Mouse (Mus musculus) CH12.LX (cell line): ENCODE measurements around the gene Scrn2. TPM values are rescaled to one million over a fixed set of nuclear protein-coding genes. Genes with fewer than 3 reads are reported as not detected.

Experiments
- DNase-seq: peaks from one replicate; pipeline ENCODE4 v3.0.0-alpha.2; 2013; ENCODE audit errors: extremely low read depth
- H3K27ac ChIP-seq: 2 replicates; pipeline ENCODE4 v1.5.1; 2012; ENCODE audit warnings: low read depth, mild to moderate bottlenecking, control low read depth, moderate library complexity; ENCODE audit not compliant: insufficient read depth
- H3K27me3 ChIP-seq: replicated peaks from 2 replicates; pipeline ENCODE3; 2012; ENCODE audit warnings: inconsistent platforms
- H3K36me3 ChIP-seq, 2 experiments: replicated peaks in 1 of 2; 2 replicates each; pipeline versions ENCODE3 to v1.6.1; 2012; ENCODE audit warnings: inconsistent platforms in 1 of 2, low read length in 1 of 2, mild to moderate bottlenecking in 1 of 2, mixed read lengths in 1 of 2, moderate library complexity in 1 of 2; ENCODE audit not compliant: control insufficient read depth in 1 of 2, insufficient read depth in 1 of 2
- H3K4me1 ChIP-seq, 2 experiments: 2 replicates each; pipeline ENCODE4 v1.6.1; 2012; ENCODE audit warnings: inconsistent platforms in 1 of 2, moderate library complexity in 1 of 2; ENCODE audit not compliant: insufficient read depth in 2 of 2, control insufficient read depth in 1 of 2
- H3K4me2 ChIP-seq: 2 replicates; pipeline ENCODE4 v1.6.1; 2012; ENCODE audit warnings: low read depth, mild to moderate bottlenecking, control low read depth; ENCODE audit not compliant: poor library complexity, insufficient read depth, severe bottlenecking
- H3K4me3 ChIP-seq, 3 experiments: fragments of 150-350 bp in 1 of 3; sonication (generic) in 1 of 3; replicated peaks in 1 of 3; 2 replicates each; pipeline versions ENCODE3 to v1.5.1; 2011 to 2012; ENCODE audit warnings: low read depth in 2 of 3, low read length in 2 of 3, mild to moderate bottlenecking in 2 of 3, moderate library complexity in 2 of 3, control low read depth in 1 of 3, improper control_type of control experiment in 1 of 3, inconsistent platforms in 1 of 3, mixed read lengths in 1 of 3; ENCODE audit not compliant: poor library complexity in 1 of 3
- H3K79me2 ChIP-seq: replicated peaks from 2 replicates; pipeline ENCODE4 v1.6.1; 2012; ENCODE audit warnings: mild to moderate bottlenecking, moderate library complexity; ENCODE audit not compliant: control insufficient read depth, poor library complexity, insufficient read depth, severe bottlenecking; ENCODE audit errors: extremely low read depth
- H3K9ac ChIP-seq: 2 replicates; pipeline ENCODE4 v1.6.1; 2012; ENCODE audit warnings: low read depth, mild to moderate bottlenecking, control low read depth, moderate library complexity; ENCODE audit not compliant: insufficient read depth
- H3K9me3 ChIP-seq: replicated peaks from 2 replicates; pipeline ENCODE3; 2012; ENCODE audit warnings: low read length, inconsistent platforms, mixed read lengths
- BHLHE40 ChIP-seq: IDR thresholded peaks from 2 replicates; pipeline ENCODE4 v1.6.1; 2011; ENCODE audit warnings: mild to moderate bottlenecking, low read depth, low read length, improper control_type of control experiment
- CHD1 ChIP-seq: IDR thresholded peaks from 2 replicates; pipeline ENCODE4 v1.6.1; 2012; ENCODE audit warnings: low read depth, low read length, improper control_type of control experiment, inconsistent platforms
- CTCF ChIP-seq, 2 experiments: IDR thresholded peaks in 1 of 2; conservative IDR thresholded peaks in 1 of 2; 2 replicates each; pipeline ENCODE4 v1.5.1; 2011 to 2012; ENCODE audit warnings: low read depth in 2 of 2, low read length in 2 of 2, improper control_type of control experiment in 1 of 2, inconsistent platforms in 1 of 2, mild to moderate bottlenecking in 1 of 2, moderate library complexity in 1 of 2
- E2F4 ChIP-seq: IDR thresholded peaks from 2 replicates; pipeline ENCODE4 v1.6.1; 2011; ENCODE audit warnings: low read depth, low read length, improper control_type of control experiment; ENCODE audit not compliant: insufficient replicate concordance
- ELF1 ChIP-seq: IDR thresholded peaks from 2 replicates; pipeline ENCODE4 v1.6.1; 2014; ENCODE audit warnings: low read depth, mild to moderate bottlenecking, inconsistent platforms, low read length, improper control_type of control experiment
- ETS1 ChIP-seq: conservative IDR thresholded peaks from 2 replicates; pipeline ENCODE4 v1.6.1; 2012; ENCODE audit warnings: low read depth, mild to moderate bottlenecking, inconsistent platforms, low read length, improper control_type of control experiment, moderate library complexity
- HCFC1 ChIP-seq: IDR thresholded peaks from 2 replicates; pipeline ENCODE4 v1.6.1; 2012; ENCODE audit warnings: low read depth, mild to moderate bottlenecking, inconsistent platforms, low read length, improper control_type of control experiment
- IRF4 ChIP-seq: IDR thresholded peaks from 2 replicates; pipeline ENCODE4 v1.6.1; 2014; ENCODE audit warnings: low read depth, mild to moderate bottlenecking, inconsistent platforms, low read length, improper control_type of control experiment
- JUN ChIP-seq: IDR thresholded peaks from 2 replicates; pipeline ENCODE4 v1.6.1; 2011; ENCODE audit warnings: low read depth, mild to moderate bottlenecking, low read length, improper control_type of control experiment, moderate library complexity; ENCODE audit not compliant: insufficient read depth
- KAT2A ChIP-seq: IDR thresholded peaks from 2 replicates; pipeline ENCODE4 v1.6.1; 2012; ENCODE audit warnings: low read length, improper control_type of control experiment, inconsistent platforms; ENCODE audit not compliant: insufficient replicate concordance
- MAFK ChIP-seq: IDR thresholded peaks from 2 replicates; pipeline ENCODE4 v1.6.1; 2011; ENCODE audit warnings: low read length, improper control_type of control experiment; ENCODE audit not compliant: insufficient replicate concordance
- MAZ ChIP-seq: IDR thresholded peaks from 2 replicates; pipeline ENCODE4 v1.6.1; 2012; ENCODE audit warnings: low read depth, mild to moderate bottlenecking, inconsistent platforms, low read length, improper control_type of control experiment, moderate library complexity
- MEF2A ChIP-seq: IDR thresholded peaks from 2 replicates; pipeline ENCODE4 v1.6.1; 2014; ENCODE audit warnings: low read depth, mild to moderate bottlenecking, inconsistent platforms, low read length, improper control_type of control experiment, borderline replicate concordance
- MYC ChIP-seq: IDR thresholded peaks from 2 replicates; pipeline ENCODE4 v1.6.1; 2011; ENCODE audit warnings: low read depth, mild to moderate bottlenecking, improper control_type of control experiment, low read length
- NELFE ChIP-seq: IDR thresholded peaks from 2 replicates; pipeline ENCODE4 v1.6.1; 2011; ENCODE audit warnings: low read depth, low read length, improper control_type of control experiment
- POLR2A ChIP-seq: IDR thresholded peaks from 2 replicates; pipeline ENCODE4 v1.6.1; 2011; ENCODE audit warnings: low read depth, mild to moderate bottlenecking, improper control_type of control experiment, low read length
- POLR2AphosphoS2 ChIP-seq: IDR thresholded peaks from 2 replicates; pipeline ENCODE4 v1.6.1; 2011; ENCODE audit warnings: low read depth, low read length, improper control_type of control experiment
- RAD21 ChIP-seq: IDR thresholded peaks from 2 replicates; pipeline ENCODE4 v1.6.1; 2011; ENCODE audit warnings: low read depth, mild to moderate bottlenecking, low read length, improper control_type of control experiment, moderate library complexity
- RCOR1 ChIP-seq: conservative IDR thresholded peaks from 2 replicates; pipeline ENCODE4 v1.6.1; 2012; ENCODE audit warnings: low read depth, mild to moderate bottlenecking, inconsistent platforms, low read length, improper control_type of control experiment
- SMC3 ChIP-seq: IDR thresholded peaks from 2 replicates; pipeline ENCODE4 v1.6.1; 2011; ENCODE audit warnings: low read depth, low read length, improper control_type of control experiment
- TBP ChIP-seq: conservative IDR thresholded peaks from 2 replicates; pipeline ENCODE4 v1.6.1; 2011; ENCODE audit warnings: low read depth, low read length, improper control_type of control experiment
- UBTF ChIP-seq: IDR thresholded peaks from 2 replicates; pipeline ENCODE4 v1.6.1; 2012; ENCODE audit warnings: low read depth, mild to moderate bottlenecking, inconsistent platforms, low read length, improper control_type of control experiment, moderate library complexity
- USF1 ChIP-seq: IDR thresholded peaks from 2 replicates; pipeline ENCODE4 v1.6.1; 2014; ENCODE audit warnings: low read depth, mild to moderate bottlenecking, inconsistent platforms, low read length, improper control_type of control experiment
- USF2 ChIP-seq: conservative IDR thresholded peaks from 2 replicates; pipeline ENCODE4 v1.6.1; 2011; ENCODE audit warnings: low read depth, low read length, improper control_type of control experiment
- ZKSCAN1 ChIP-seq: IDR thresholded peaks from 2 replicates; pipeline ENCODE4 v1.6.1; 2012; ENCODE audit warnings: low read depth, inconsistent platforms, low read length, improper control_type of control experiment, borderline replicate concordance
- ZMIZ1 ChIP-seq: IDR thresholded peaks from 2 replicates; pipeline ENCODE4 v1.6.1; 2012; ENCODE audit warnings: low read depth, mild to moderate bottlenecking, inconsistent platforms, low read length, improper control_type of control experiment
- dilution Hi-C: fragments of 300-500 bp; cut with MboI; formaldehyde crosslinking; loops from 2 replicates; pipeline ENCODE4 v1.14.3; 2020; ENCODE audit warnings: low sequenced_read_pairs; ENCODE audit not compliant: extremely low pct_unique_long_range_greater_than_20kb, extremely low pct_ligation_motif_present
- in situ Hi-C: fragments of 300-500 bp; cut with MboI; formaldehyde crosslinking; loops from 3 replicates; pipeline ENCODE4 v1.14.3; 2019; ENCODE audit warnings: low sequenced_read_pairs, low pct_ligation_motif_present, low pct_unique_long_range_greater_than_20kb, mixed read lengths
- polyA plus RNA-seq: library from polyadenylated mRNA; unstranded; fragments of >175 nt; gene quantifications from 2 replicates; pipeline ENCODE4 v1.2.1, GENCODE M21; 2012; ENCODE audit warnings: low read depth; ENCODE audit not compliant: insufficient read length
- total RNA-seq, 2 experiments: library from RNA; depleted of rRNA; stranded (reverse); fragments of 300-350 nt in 1 of 2; fragments of >200 nt in 1 of 2; gene quantifications; 2 replicates each; pipeline ENCODE4 v1.2.3; 2012 to 2014

Gene Scrn2
- total and polyA plus RNA-seq, 3 experiments: 34.5 to 55.8 (median 35.2) TPM

DNA sequence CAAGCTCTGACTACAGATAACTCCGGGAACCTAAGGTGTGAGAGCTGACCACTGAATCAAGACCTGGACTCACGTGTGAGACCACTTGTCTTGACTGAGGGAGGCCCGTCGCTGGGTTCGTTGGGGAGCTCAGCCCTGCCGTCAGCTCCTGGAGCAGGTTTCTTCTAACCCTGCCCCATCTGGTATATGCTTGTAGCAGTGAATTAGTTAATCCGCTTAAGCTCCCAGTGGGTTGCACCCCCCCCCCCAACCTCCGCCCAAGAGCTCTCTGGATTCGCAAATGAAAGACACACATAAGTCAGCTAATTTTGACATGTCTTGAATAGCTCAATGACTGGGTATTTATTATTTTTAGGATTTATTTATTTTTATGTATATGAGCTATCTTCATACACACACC, 50.6 kb downstream of the Scrn2 start:
- TF ChIP-seq ZMIZ1 (no peak), ELF1 (no peak), NELFE (no peak), MAFK (no peak), HCFC1 (no peak), POLR2AphosphoS2 (no peak), MEF2A (no peak), SMC3 (no peak), ZKSCAN1 (no peak), USF1 (no peak), KAT2A (no peak), BHLHE40 (no peak), ETS1 (no peak), POLR2A (no peak)
- no peaks in the 10 kb centered on the region for H3K36me3 ChIP-seq
- DNase-seq: no peak
- in situ Hi-C loops (no loop called here), dilution Hi-C loops (no loop called here)
- peaks cover 14 to 19% of the 10 kb centered on the region in 2 experiments for H3K4me1 ChIP-seq
- no peak overlapping the region for H3K27ac ChIP-seq
- H3K9me3 ChIP-seq: peaks cover 8% of the 10 kb centered on the region
- no peak overlapping the region for H3K4me3 ChIP-seq
- H3K27me3 ChIP-seq: peaks cover 13% of the 10 kb centered on the region
- H3K4me2 ChIP-seq: no peak overlapping the region
- H3K9ac ChIP-seq: no peak overlapping the region
- no peaks in the 10 kb centered on the region for H3K79me2 ChIP-seq

DNA sequence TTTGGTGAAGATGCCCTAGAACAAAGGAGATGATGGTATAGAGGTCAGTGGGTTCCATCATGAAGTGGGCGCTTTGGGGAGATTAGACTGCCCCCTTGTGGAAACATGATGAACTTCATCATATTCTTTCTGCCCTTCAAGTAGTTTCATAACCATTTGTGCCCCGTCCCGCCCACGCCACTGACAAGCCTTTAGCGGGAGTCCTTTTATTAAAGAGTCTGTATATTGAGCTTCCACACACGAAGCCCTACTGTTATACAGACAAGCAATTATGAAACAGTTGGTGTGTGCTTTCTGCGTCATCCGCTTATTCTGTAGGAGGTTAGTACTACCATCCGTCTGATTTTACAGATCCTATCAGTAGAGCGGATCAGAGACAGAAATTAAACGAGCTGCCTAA, 53.2 kb downstream of the Scrn2 start:
- H3K4me1 ChIP-seq: peaks cover 14 to 19% of the 10 kb centered on the region in 2 experiments
- dilution Hi-C loops: no loop called here
- no peak overlapping the region for H3K27ac ChIP-seq
- peak overlapping the region in 1 of 3 experiments; percentile 5 for H3K4me3 ChIP-seq
- DNase-seq: peak; percentile 78
- no peak overlapping the region for H3K9ac ChIP-seq
- H3K4me2 ChIP-seq: peak overlapping the region; percentile 72
- H3K9me3 ChIP-seq: peaks cover 27% of the 10 kb centered on the region
- H3K79me2 ChIP-seq: no peaks in the 10 kb centered on the region
- H3K36me3 ChIP-seq: no peaks in the 10 kb centered on the region
- peaks cover 13% of the 10 kb centered on the region for H3K27me3 ChIP-seq
- TF ChIP-seq NELFE: no peak
- TF ChIP-seq HCFC1: no peak
- no peak for TF ChIP-seq KAT2A
- TF ChIP-seq MAFK: no peak
- TF ChIP-seq ETS1: no peak
- TF ChIP-seq E2F4: no peak
- no peak for TF ChIP-seq JUN
- peak; percentile 77 for TF ChIP-seq SMC3
- no peak for TF ChIP-seq MYC
- peak; percentile 60; the same call in 1 of the 2 replicates for TF ChIP-seq MAZ
- no peak for TF ChIP-seq TBP
- TF ChIP-seq CHD1: no peak
- TF ChIP-seq MEF2A: no peak
- peak; percentile 90 to 91 for TF ChIP-seq CTCF (conservative IDR thresholded peaks at IDR 0.05 in 1 of 2, IDR thresholded peaks at IDR 0.05 in 1 of 2; ENCODE audit: low read depth in 2 of 2, low read length in 2 of 2)
- TF ChIP-seq RCOR1: no peak
- TF ChIP-seq RAD21: peak; percentile 69
- peak; percentile 53; the same call in 1 of the 2 replicates for TF ChIP-seq IRF4
- no peak for TF ChIP-seq UBTF
- TF ChIP-seq USF2: no peak
- TF ChIP-seq, all 38 proteins: peak for 5
- in situ Hi-C loops: no loop called here
